Mouse (Mus musculus) CD8-positive naive resting alpha-beta T cell, adult 2 months (primary cell): ENCODE data around the gene Ankrd22.

Experiments
- DNase-seq, 2 experiments: peaks; one replicate each; pipeline ENCODE4 v3.0.0; 2022; ENCODE audit warnings: low read depth in 2 of 2, low spot score in 2 of 2

The Ankrd22 gene

GRCm38 (mm10) chr19:34096228-34096627 is 69.6 kb downstream of the Ankrd22 start:
- no peak for DNase-seq

GRCm38 (mm10) chr19:34095381-34095780 is 70.5 kb downstream of the Ankrd22 start:
- no peak for DNase-seq

- DNase-seq: no peak
These were observed 76.7 kb downstream of the Ankrd22 start for GRCm38 (mm10) chr19:34089011-34089680.

DNA sequence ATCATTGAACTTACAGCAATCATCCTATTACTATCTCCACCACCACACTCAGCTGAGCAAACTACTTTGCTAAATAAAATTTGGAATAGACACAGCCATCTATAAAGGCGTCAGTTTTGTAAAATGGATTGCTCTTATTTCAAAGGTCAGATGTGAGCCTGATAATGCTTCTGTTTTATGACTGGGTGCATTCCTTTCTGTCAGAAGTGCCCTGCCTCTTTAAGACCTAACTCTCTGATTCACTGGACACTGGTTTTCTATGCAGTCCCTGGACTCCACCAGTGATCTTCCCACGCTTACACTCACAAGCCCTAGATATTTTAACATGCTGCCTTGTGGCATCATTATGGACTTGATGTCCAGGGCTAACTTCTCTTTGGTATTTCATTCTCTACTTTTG is 87.7 kb downstream of the Ankrd22 start:
- no peak for DNase-seq

DNA sequence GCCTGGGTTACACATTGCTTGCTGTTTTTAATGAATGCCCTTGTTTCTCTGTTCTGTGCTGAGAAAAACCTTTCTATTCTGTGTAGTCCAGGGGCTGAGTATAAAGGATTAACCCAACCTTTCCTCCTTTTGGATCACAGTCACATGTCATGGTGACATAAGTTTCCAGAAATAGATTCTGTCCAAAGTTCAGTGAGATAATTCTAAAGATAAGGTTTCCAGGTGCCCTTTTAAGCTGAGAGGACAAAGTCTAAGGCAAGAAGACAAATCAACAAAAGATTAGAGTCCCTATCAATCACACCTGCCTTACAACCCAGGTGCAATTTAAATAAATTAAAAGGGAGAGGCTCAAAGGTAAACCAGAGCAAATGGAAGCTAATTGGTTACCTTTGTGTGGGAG is 91.6 kb downstream of the Ankrd22 start:
- DNase-seq: no peak
